Mouse (Mus musculus) spleen, postnatal 0 days (tissue): ENCODE data around the gene Dcun1d1. TPM values are rescaled to one million over a fixed set of nuclear protein-coding genes. Genes with fewer than 3 reads are reported as not detected.

Experiments
- polyA plus RNA-seq: library from polyadenylated mRNA; unstranded; fragments of >200 nt; fragmentation: Nextera tagmentation; extraction: Ambion mirVana; gene quantifications from 2 replicates; pipeline ENCODE4 v1.2.1, GENCODE M21; 2015

Gene Dcun1d1
- polyA plus RNA-seq, result 96.6 and 97.3 TPM in 2 replicates

GRCm38 (mm10) chr3:35937345-35937744, at the start of gene Dcun1d1:
TSS of gene Dcun1d1 (minus strand) at chr3:35937445.

Other genes with a start within 250 kb of the Dcun1d1 start
- gene Atp11b, start 183.3 kb downstream of the Dcun1d1 start, polyA plus RNA-seq, result 25.4 and 29.1 TPM in 2 replicates
- gene Mccc1, start 63.2 kb upstream of the Dcun1d1 start, polyA plus RNA-seq, result 8.5 and 9.0 TPM in 2 replicates
- gene Ccdc144b, start 116.1 kb upstream of the Dcun1d1 start, polyA plus RNA-seq, result not detected in 2 replicates
- 36.5 and 39.0 TPM in 2 replicates for gene Acad9, start 128.5 kb upstream of the Dcun1d1 start, polyA plus RNA-seq
- gene D3Ertd254e, start 213.6 kb upstream of the Dcun1d1 start, polyA plus RNA-seq, result 1.8 and 1.9 TPM in 2 replicates